Mouse (Mus musculus): ENCODE results near the gene Bcat2. TPM values are rescaled to one million over a fixed set of nuclear protein-coding genes. Genes with fewer than 3 reads are reported as not detected.

Gene Bcat2
- polyA plus RNA-seq, 1 experiment from 2014 or later = 25.7 TPM

GRCm38 (mm10) chr7:45634946-45635681, 65.2 kb downstream of the Bcat2 start:
- Histone ChIP-seq H3K27ac (ENCODE audit: low read depth, low read length) (no peak overlapping the region), H3K4me2 (ENCODE audit: low read depth, low read length, severe bottlenecking) (no peak overlapping the region), H3K36me3 (ENCODE audit: control insufficient read depth, insufficient read depth, low read length) (no peaks in the 10 kb centered on the region), H3K9ac (ENCODE audit: low read length) (no peak overlapping the region), H3K4me3 (ENCODE audit: low read depth, low read length) (no peak overlapping the region), H3K9me3 (ENCODE audit: control insufficient read depth, low read length) (no peaks in the 10 kb centered on the region; the same call in 1 of the 2 replicates), H3K4me1 (replicated peaks; ENCODE audit: control insufficient read depth, insufficient read depth, low read length) (peaks cover 3% of the 10 kb centered on the region; the same call in 1 of the 2 replicates), H3K27me3 (ENCODE audit: control insufficient read depth, insufficient read depth, low read length) (no peaks in the 10 kb centered on the region; the same call in 1 of the 2 replicates)
- WGBS = 90% methylated on average over 11 of the region's 11 CpGs
- DNase-seq (ENCODE audit: low spot score) = no peak
- no peak for ATAC-seq (replicated peaks; ENCODE audit: low FRiP score)

GRCm38 (mm10) chr7:45635711-45636688, 66.0 kb downstream of the Bcat2 start:
- no peaks in the 10 kb centered on the region; the same call in 1 of the 2 replicates for H3K9me3 ChIP-seq (ENCODE audit: control insufficient read depth, low read length)
- 85% methylated on average over 15 of the region's 15 CpGs for WGBS
- ATAC-seq (replicated peaks; ENCODE audit: low FRiP score) = no peak

GRCm38 (mm10) chr7:45637710-45638109, 67.8 kb downstream of the Bcat2 start:
- Histone ChIP-seq H3K27me3 (ENCODE audit: control insufficient read depth, insufficient read depth, low read length) (no peaks in the 10 kb centered on the region), H3K4me1 (replicated peaks; ENCODE audit: control insufficient read depth, insufficient read depth, low read length) (peaks cover 6% of the 10 kb centered on the region), H3K36me3 (ENCODE audit: control insufficient read depth, insufficient read depth, low read length) (no peaks in the 10 kb centered on the region), H3K4me2 (ENCODE audit: low read depth, low read length, severe bottlenecking) (peak overlapping the region; percentile 53; the same call in 1 of the 2 replicates), H3K4me3 (ENCODE audit: low read depth, low read length) (no peak overlapping the region), H3K9me3 (ENCODE audit: control insufficient read depth, low read length) (no peaks in the 10 kb centered on the region; the same call in 1 of the 2 replicates), H3K27ac (ENCODE audit: low read depth, low read length) (no peak overlapping the region), H3K9ac (ENCODE audit: low read length) (no peak overlapping the region)
- WGBS = 95% methylated on average over 6 of the region's 6 CpGs
- DNase-seq (ENCODE audit: low spot score) (no peak), ATAC-seq (replicated peaks; ENCODE audit: low FRiP score) (no peak)

More at GRCm38 (mm10) chr7:45635711-45636688, 66.0 kb downstream of the Bcat2 start:
- Histone ChIP-seq H3K27me3 (ENCODE audit: control insufficient read depth, insufficient read depth, low read length) (no peaks in the 10 kb centered on the region), H3K4me2 (ENCODE audit: low read depth, low read length, severe bottlenecking) (no peak overlapping the region), H3K4me1 (replicated peaks; ENCODE audit: control insufficient read depth, insufficient read depth, low read length) (peaks cover 3% of the 10 kb centered on the region; the same call in 1 of the 2 replicates), H3K4me3 (ENCODE audit: low read depth, low read length) (no peak overlapping the region), H3K36me3 (ENCODE audit: control insufficient read depth, insufficient read depth, low read length) (no peaks in the 10 kb centered on the region), H3K9ac (ENCODE audit: low read length) (no peak overlapping the region), H3K27ac (ENCODE audit: low read depth, low read length) (no peak overlapping the region)
- no peak for DNase-seq (ENCODE audit: low spot score)

GRCm38 (mm10) chr7:45638623-45639401, 68.9 kb downstream of the Bcat2 start:
- Histone ChIP-seq H3K4me2 (ENCODE audit: low read depth, low read length, severe bottlenecking) (peak overlapping the region; percentile 53), H3K9me3 (ENCODE audit: control insufficient read depth, low read length) (no peaks in the 10 kb centered on the region; the same call in 1 of the 2 replicates), H3K36me3 (ENCODE audit: control insufficient read depth, insufficient read depth, low read length) (no peaks in the 10 kb centered on the region), H3K27ac (ENCODE audit: low read depth, low read length) (no peak overlapping the region), H3K27me3 (ENCODE audit: control insufficient read depth, insufficient read depth, low read length) (no peaks in the 10 kb centered on the region), H3K4me3 (ENCODE audit: low read depth, low read length) (peak overlapping the region; percentile 21), H3K4me1 (replicated peaks; ENCODE audit: control insufficient read depth, insufficient read depth, low read length) (peaks cover 9% of the 10 kb centered on the region), H3K9ac (ENCODE audit: low read length) (peak overlapping the region; percentile 45)
- DNase-seq (ENCODE audit: low spot score) (peak; percentile 96), ATAC-seq (replicated peaks; ENCODE audit: low FRiP score) (peak; percentile 85)
- 18% methylated on average over 29 of the region's 29 CpGs for WGBS

Other genes with a start within 250 kb of the Bcat2 start
- gene Trpm4, start 236.4 kb upstream of the Bcat2 start, polyA plus RNA-seq (2014; fragmentation: Nextera tagmentation; extraction: Ambion mirVana) = 5.6 and 6.8 TPM in 2 replicates
- not detected in 2 replicates for gene Hrc, start 234.9 kb upstream of the Bcat2 start, polyA plus RNA-seq (2014; fragmentation: Nextera tagmentation; extraction: Ambion mirVana)
- gene Ppfia3, start 203.1 kb upstream of the Bcat2 start, polyA plus RNA-seq (2014; fragmentation: Nextera tagmentation; extraction: Ambion mirVana) = 11.6 and 13.0 TPM in 2 replicates
- gene Lin7b, start 199.6 kb upstream of the Bcat2 start, polyA plus RNA-seq (2014; fragmentation: Nextera tagmentation; extraction: Ambion mirVana) = 0.48 and 1.5 TPM in 2 replicates
- 79.8 and 87.9 TPM in 2 replicates for gene Snrnp70, start 174.4 kb upstream of the Bcat2 start, polyA plus RNA-seq (2014; fragmentation: Nextera tagmentation; extraction: Ambion mirVana)
- not detected in 2 replicates for gene Kcna7, start 164.5 kb upstream of the Bcat2 start, polyA plus RNA-seq (2014; fragmentation: Nextera tagmentation; extraction: Ambion mirVana)
- 0.33 and 0.67 TPM in 2 replicates for gene Ntf5, start 156.5 kb upstream of the Bcat2 start, polyA plus RNA-seq (2014; fragmentation: Nextera tagmentation; extraction: Ambion mirVana)
- gene Lhb, start 149.3 kb upstream of the Bcat2 start, polyA plus RNA-seq (2014; fragmentation: Nextera tagmentation; extraction: Ambion mirVana) = not detected in 2 replicates
- 37.0 and 37.6 TPM in 2 replicates for gene Gys1, start 135.3 kb upstream of the Bcat2 start, polyA plus RNA-seq (2014; fragmentation: Nextera tagmentation; extraction: Ambion mirVana)
- gene Ruvbl2, start 132.1 kb upstream of the Bcat2 start, polyA plus RNA-seq (2014; fragmentation: Nextera tagmentation; extraction: Ambion mirVana) = 175 and 183 TPM in 2 replicates
- 4,947 and 5,145 TPM in 2 replicates for gene Ftl1, start 110.3 kb upstream of the Bcat2 start, polyA plus RNA-seq (2014; fragmentation: Nextera tagmentation; extraction: Ambion mirVana)
- gene Bax, start 103.3 kb upstream of the Bcat2 start, polyA plus RNA-seq (2014; fragmentation: Nextera tagmentation; extraction: Ambion mirVana) = 192 and 202 TPM in 2 replicates
- gene Tulp2, start 88.3 kb upstream of the Bcat2 start, polyA plus RNA-seq (2014; fragmentation: Nextera tagmentation; extraction: Ambion mirVana) = 0.13 and 0.29 TPM in 2 replicates
- gene Gm45808, start 83.3 kb upstream of the Bcat2 start, polyA plus RNA-seq (2014; fragmentation: Nextera tagmentation; extraction: Ambion mirVana) = not detected in 2 replicates
- 4.3 and 4.6 TPM in 2 replicates for gene Dhdh, start 81.3 kb upstream of the Bcat2 start, polyA plus RNA-seq (2014; fragmentation: Nextera tagmentation; extraction: Ambion mirVana)
- 90.4 and 109 TPM in 2 replicates for gene Nucb1, start 59.7 kb upstream of the Bcat2 start, polyA plus RNA-seq (2014; fragmentation: Nextera tagmentation; extraction: Ambion mirVana)
- 17.4 and 17.8 TPM in 2 replicates for gene Ppp1r15a, start 43.9 kb upstream of the Bcat2 start, polyA plus RNA-seq (2014; fragmentation: Nextera tagmentation; extraction: Ambion mirVana)
- gene Plekha4, start 43.8 kb upstream of the Bcat2 start, polyA plus RNA-seq (2014; fragmentation: Nextera tagmentation; extraction: Ambion mirVana) = 0.80 and 1.5 TPM in 2 replicates
- 0.25 and 1.2 TPM in 2 replicates for gene Hsd17b14, start 15.3 kb upstream of the Bcat2 start, polyA plus RNA-seq (2014; fragmentation: Nextera tagmentation; extraction: Ambion mirVana)
- not detected in 2 replicates for gene Fgf21, start 45.3 kb downstream of the Bcat2 start, polyA plus RNA-seq (2014; fragmentation: Nextera tagmentation; extraction: Ambion mirVana)
- not detected in 2 replicates for gene Fut1, start 47.1 kb downstream of the Bcat2 start, polyA plus RNA-seq (2014; fragmentation: Nextera tagmentation; extraction: Ambion mirVana)
- not detected in 2 replicates for gene Izumo1, start 51.7 kb downstream of the Bcat2 start, polyA plus RNA-seq (2014; fragmentation: Nextera tagmentation; extraction: Ambion mirVana)
- 6.5 and 7.3 TPM in 2 replicates for gene Rasip1, start 57.3 kb downstream of the Bcat2 start, polyA plus RNA-seq (2014; fragmentation: Nextera tagmentation; extraction: Ambion mirVana)
- gene Mamstr, start 69.8 kb downstream of the Bcat2 start, polyA plus RNA-seq (2014; fragmentation: Nextera tagmentation; extraction: Ambion mirVana) = 1.7 and 3.3 TPM in 2 replicates
- 0.15 TPM in 1 of 2 replicates, not detected in the other for gene Fut2, start 96.2 kb downstream of the Bcat2 start, polyA plus RNA-seq (2014; fragmentation: Nextera tagmentation; extraction: Ambion mirVana)
- gene Ntn5, start 113.9 kb downstream of the Bcat2 start, polyA plus RNA-seq (2014; fragmentation: Nextera tagmentation; extraction: Ambion mirVana) = 0.41 TPM in 1 of 2 replicates, not detected in the other
- gene Sec1, start 124.2 kb downstream of the Bcat2 start, polyA plus RNA-seq (2014; fragmentation: Nextera tagmentation; extraction: Ambion mirVana) = 0.39 and 0.52 TPM in 2 replicates
- 3.6 and 4.1 TPM in 2 replicates for gene Car11, start 129.7 kb downstream of the Bcat2 start, polyA plus RNA-seq (2014; fragmentation: Nextera tagmentation; extraction: Ambion mirVana)
- 2.9 and 3.3 TPM in 2 replicates for gene Dbp, start 134.9 kb downstream of the Bcat2 start, polyA plus RNA-seq (2014; fragmentation: Nextera tagmentation; extraction: Ambion mirVana)
- 936 and 958 TPM in 2 replicates for gene Rpl18, start 145.3 kb downstream of the Bcat2 start, polyA plus RNA-seq (2014; fragmentation: Nextera tagmentation; extraction: Ambion mirVana)
- gene Sphk2, start 147.8 kb downstream of the Bcat2 start, polyA plus RNA-seq (2014; fragmentation: Nextera tagmentation; extraction: Ambion mirVana) = 27.0 and 27.9 TPM in 2 replicates
- gene Fam83e, start 151.1 kb downstream of the Bcat2 start, polyA plus RNA-seq (2014; fragmentation: Nextera tagmentation; extraction: Ambion mirVana) = 0.80 and 1.2 TPM in 2 replicates
- gene Spaca4, start 155.7 kb downstream of the Bcat2 start, polyA plus RNA-seq (2014; fragmentation: Nextera tagmentation; extraction: Ambion mirVana) = not detected in 2 replicates
- 5.2 and 6.6 TPM in 2 replicates for gene Lmtk3, start 213.6 kb downstream of the Bcat2 start, polyA plus RNA-seq (2014; fragmentation: Nextera tagmentation; extraction: Ambion mirVana)
- 1.4 and 1.6 TPM in 2 replicates for gene Sult2b1, start 214.5 kb downstream of the Bcat2 start, polyA plus RNA-seq (2014; fragmentation: Nextera tagmentation; extraction: Ambion mirVana)
- 194 and 207 TPM in 2 replicates for gene Cyth2, start 244.4 kb downstream of the Bcat2 start, polyA plus RNA-seq (2014; fragmentation: Nextera tagmentation; extraction: Ambion mirVana)

All from forebrain, embryonic 11.5 days (tissue).